Mouse (Mus musculus): ENCODE measurements around the gene Ucn3. TPM values are rescaled to one million over a fixed set of nuclear protein-coding genes. Genes with fewer than 3 reads are reported as not detected.

The Ucn3 gene
- 0.14 and 0.20 TPM in 2 replicates for polyA plus RNA-seq (2015; fragmentation: Nextera tagmentation; extraction: Ambion mirVana)

GRCm38 (mm10) chr13:3945249-3945648, at the start of gene Ucn3:
TSS of gene Ucn3 (minus strand) at chr13:3945349.
- Histone ChIP-seq H3K4me3 (ENCODE audit: low read depth, low read length) (no peak within 1 kb of the TSS), H3K27ac (ENCODE audit: low read length) (no peak within 1 kb of the TSS), H3K4me1 (ENCODE audit: control insufficient read depth, insufficient read depth, low read length) (no peaks in the 10 kb centered on the region), H3K27me3 (ENCODE audit: control insufficient read depth, insufficient read depth, low read depth, low read length) (no peaks in the 10 kb centered on the region), H3K36me3 (ENCODE audit: control insufficient read depth, insufficient read depth, low read length) (no peaks in the 10 kb centered on the region), H3K9me3 (replicated peaks; ENCODE audit: control insufficient read depth, low read length, poor library complexity, severe bottlenecking) (no peaks in the 10 kb centered on the region), H3K4me2 (ENCODE audit: low read length) (no peak within 1 kb of the TSS), H3K9ac (ENCODE audit: low read depth, low read length) (no peak within 1 kb of the TSS)
- ATAC-seq: no peak
- WGBS: 69% methylated on average over 2 of the region's 2 CpGs

- Histone ChIP-seq H3K9ac (ENCODE audit: low read depth, low read length) (no peak overlapping the region), H3K4me3 (ENCODE audit: low read depth, low read length) (no peak overlapping the region), H3K27ac (ENCODE audit: low read length) (no peak overlapping the region), H3K9me3 (replicated peaks; ENCODE audit: control insufficient read depth, low read length, poor library complexity, severe bottlenecking) (no peaks in the 10 kb centered on the region), H3K27me3 (ENCODE audit: control insufficient read depth, insufficient read depth, low read depth, low read length) (no peaks in the 10 kb centered on the region), H3K4me1 (ENCODE audit: control insufficient read depth, insufficient read depth, low read length) (no peaks in the 10 kb centered on the region), H3K4me2 (ENCODE audit: low read length) (no peak overlapping the region), H3K36me3 (ENCODE audit: control insufficient read depth, insufficient read depth, low read length) (no peaks in the 10 kb centered on the region)
- no peak for ATAC-seq
Observed at GRCm38 (mm10) chr13:3992081-3992480, 46.9 kb upstream of the Ucn3 start.

- Histone ChIP-seq H3K36me3 (ENCODE audit: control insufficient read depth, insufficient read depth, low read length) (no peaks in the 10 kb centered on the region), H3K4me3 (ENCODE audit: low read depth, low read length) (no peak overlapping the region), H3K4me1 (ENCODE audit: control insufficient read depth, insufficient read depth, low read length) (no peaks in the 10 kb centered on the region), H3K9me3 (replicated peaks; ENCODE audit: control insufficient read depth, low read length, poor library complexity, severe bottlenecking) (no peaks in the 10 kb centered on the region), H3K9ac (ENCODE audit: low read depth, low read length) (no peak overlapping the region), H3K27ac (ENCODE audit: low read length) (no peak overlapping the region), H3K27me3 (ENCODE audit: control insufficient read depth, insufficient read depth, low read depth, low read length) (no peaks in the 10 kb centered on the region), H3K4me2 (ENCODE audit: low read length) (no peak overlapping the region)
- whole genome bisulfite sequencing: 90% methylated on average over 4 of the region's 4 CpGs
- ATAC-seq: no peak
Observed at GRCm38 (mm10) chr13:3968849-3969248, 23.7 kb upstream of the Ucn3 start.

GRCm38 (mm10) chr13:3951198-3951914, 6.2 kb upstream of the Ucn3 start:
- H3K9ac ChIP-seq (ENCODE audit: low read depth, low read length): no peak overlapping the region
- no peak for ATAC-seq
- WGBS: 83% methylated on average over 6 of the region's 6 CpGs
- H3K4me3 ChIP-seq (ENCODE audit: low read depth, low read length): no peak overlapping the region
- no peaks in the 10 kb centered on the region for H3K36me3 ChIP-seq (ENCODE audit: control insufficient read depth, insufficient read depth, low read length)
- H3K4me2 ChIP-seq (ENCODE audit: low read length): no peak overlapping the region
- H3K27me3 ChIP-seq (ENCODE audit: control insufficient read depth, insufficient read depth, low read depth, low read length): no peaks in the 10 kb centered on the region
- H3K27ac ChIP-seq (ENCODE audit: low read length): no peak overlapping the region
- no peaks in the 10 kb centered on the region for H3K4me1 ChIP-seq (ENCODE audit: control insufficient read depth, insufficient read depth, low read length)
- no peaks in the 10 kb centered on the region for H3K9me3 ChIP-seq (replicated peaks; ENCODE audit: control insufficient read depth, low read length, poor library complexity, severe bottlenecking)

- Histone ChIP-seq H3K4me2 (ENCODE audit: low read length) (no peak overlapping the region), H3K4me1 (ENCODE audit: control insufficient read depth, insufficient read depth, low read length) (no peaks in the 10 kb centered on the region), H3K27ac (ENCODE audit: low read length) (no peak overlapping the region), H3K9ac (ENCODE audit: low read depth, low read length) (no peak overlapping the region), H3K9me3 (replicated peaks; ENCODE audit: control insufficient read depth, low read length, poor library complexity, severe bottlenecking) (no peaks in the 10 kb centered on the region), H3K4me3 (ENCODE audit: low read depth, low read length) (no peak overlapping the region), H3K36me3 (ENCODE audit: control insufficient read depth, insufficient read depth, low read length) (no peaks in the 10 kb centered on the region), H3K27me3 (ENCODE audit: control insufficient read depth, insufficient read depth, low read depth, low read length) (no peaks in the 10 kb centered on the region)
- 94% methylated on average over 4 of the region's 4 CpGs for WGBS
- ATAC-seq: no peak
Observed at GRCm38 (mm10) chr13:3949477-3949876, 4.3 kb upstream of the Ucn3 start.

GRCm38 (mm10) chr13:3947267-3947666, 2.1 kb upstream of the Ucn3 start:
- no peak overlapping the region for H3K4me3 ChIP-seq (ENCODE audit: low read depth, low read length)
- H3K27me3 ChIP-seq (ENCODE audit: control insufficient read depth, insufficient read depth, low read depth, low read length): no peaks in the 10 kb centered on the region
- no peak overlapping the region for H3K27ac ChIP-seq (ENCODE audit: low read length)
- no peaks in the 10 kb centered on the region for H3K4me1 ChIP-seq (ENCODE audit: control insufficient read depth, insufficient read depth, low read length)
- no peaks in the 10 kb centered on the region for H3K9me3 ChIP-seq (replicated peaks; ENCODE audit: control insufficient read depth, low read length, poor library complexity, severe bottlenecking)
- no peak overlapping the region for H3K9ac ChIP-seq (ENCODE audit: low read depth, low read length)
- 88% methylated on average over 4 of the region's 4 CpGs for whole genome bisulfite sequencing
- no peak overlapping the region for H3K4me2 ChIP-seq (ENCODE audit: low read length)
- no peaks in the 10 kb centered on the region for H3K36me3 ChIP-seq (ENCODE audit: control insufficient read depth, insufficient read depth, low read length)
- no peak for ATAC-seq

- 82% methylated on average over 7 of the region's 7 CpGs for WGBS
Observed at GRCm38 (mm10) chr13:3944699-3945098, 450 bp downstream of the Ucn3 start.

GRCm38 (mm10) chr13:3926046-3926445, 19.1 kb downstream of the Ucn3 start:
- H3K4me1 ChIP-seq (ENCODE audit: control insufficient read depth, insufficient read depth, low read length): no peaks in the 10 kb centered on the region
- H3K27me3 ChIP-seq (ENCODE audit: control insufficient read depth, insufficient read depth, low read depth, low read length): no peaks in the 10 kb centered on the region
- no peak overlapping the region for H3K4me2 ChIP-seq (ENCODE audit: low read length)
- no peak for ATAC-seq
- H3K36me3 ChIP-seq (ENCODE audit: control insufficient read depth, insufficient read depth, low read length): no peaks in the 10 kb centered on the region
- no peak overlapping the region for H3K27ac ChIP-seq (ENCODE audit: low read length)
- 97% methylated on average over 6 of the region's 6 CpGs for WGBS
- H3K9me3 ChIP-seq (replicated peaks; ENCODE audit: control insufficient read depth, low read length, poor library complexity, severe bottlenecking): no peaks in the 10 kb centered on the region
- H3K9ac ChIP-seq (ENCODE audit: low read depth, low read length): no peak overlapping the region
- H3K4me3 ChIP-seq (ENCODE audit: low read depth, low read length): no peak overlapping the region

More at GRCm38 (mm10) chr13:3944699-3945098, 450 bp downstream of the Ucn3 start:
- H3K4me3 ChIP-seq (ENCODE audit: low read depth, low read length): no peak overlapping the region
- no peak for ATAC-seq
- no peaks in the 10 kb centered on the region for H3K27me3 ChIP-seq (ENCODE audit: control insufficient read depth, insufficient read depth, low read depth, low read length)
- no peak overlapping the region for H3K9ac ChIP-seq (ENCODE audit: low read depth, low read length)
- no peak overlapping the region for H3K27ac ChIP-seq (ENCODE audit: low read length)
- no peaks in the 10 kb centered on the region for H3K4me1 ChIP-seq (ENCODE audit: control insufficient read depth, insufficient read depth, low read length)
- H3K4me2 ChIP-seq (ENCODE audit: low read length): no peak overlapping the region
- no peaks in the 10 kb centered on the region for H3K36me3 ChIP-seq (ENCODE audit: control insufficient read depth, insufficient read depth, low read length)
- no peaks in the 10 kb centered on the region for H3K9me3 ChIP-seq (replicated peaks; ENCODE audit: control insufficient read depth, low read length, poor library complexity, severe bottlenecking)

- Histone ChIP-seq H3K9ac (ENCODE audit: low read depth, low read length) (no peak overlapping the region), H3K4me1 (ENCODE audit: control insufficient read depth, insufficient read depth, low read length) (no peaks in the 10 kb centered on the region), H3K4me3 (ENCODE audit: low read depth, low read length) (no peak overlapping the region), H3K36me3 (ENCODE audit: control insufficient read depth, insufficient read depth, low read length) (no peaks in the 10 kb centered on the region), H3K4me2 (ENCODE audit: low read length) (no peak overlapping the region), H3K9me3 (replicated peaks; ENCODE audit: control insufficient read depth, low read length, poor library complexity, severe bottlenecking) (no peaks in the 10 kb centered on the region), H3K27me3 (ENCODE audit: control insufficient read depth, insufficient read depth, low read depth, low read length) (no peaks in the 10 kb centered on the region), H3K27ac (ENCODE audit: low read length) (no peak overlapping the region)
- ATAC-seq: no peak
- WGBS: 93% methylated on average over 6 of the region's 6 CpGs
Observed at GRCm38 (mm10) chr13:3925632-3926031, 19.5 kb downstream of the Ucn3 start.

Data from midbrain, embryonic 16.5 days (tissue).